ENCODE assay signal across 15 mouse cellular contexts in the genomic region with DNA sequence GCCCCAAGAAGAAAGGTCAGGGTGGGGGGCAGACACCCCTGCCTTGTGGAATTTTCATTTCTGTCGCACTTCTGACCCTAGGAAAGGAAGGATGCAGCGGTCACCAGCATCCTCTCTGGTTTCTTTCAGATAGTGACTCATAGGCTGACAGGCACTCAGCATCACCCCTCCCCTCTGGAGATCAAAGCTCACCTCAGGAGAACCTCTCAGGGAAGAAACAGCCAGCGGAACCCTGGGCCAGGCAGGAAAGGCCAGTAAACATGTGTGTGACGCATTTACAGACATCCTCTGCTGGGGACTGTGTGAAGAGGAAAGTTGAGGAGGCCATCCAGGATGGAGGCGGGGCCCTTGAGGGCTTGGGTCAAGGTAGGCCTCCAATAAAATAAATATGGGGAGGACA. TPM values are rescaled to one million over a fixed set of nuclear protein-coding genes. Genes with fewer than 3 reads are reported as not detected.
DNase-seq lines count a peak whose midpoint lies in the region; ATAC-seq lines count a peak whose summit lies in the region.
"Had no signal": no experiment of that assay in that cellular context is flagged by ENCODE, and none has a peak within 500 bp of the region (broad histone marks: within the 10 kb centered on the region; RNA-seq: fewer than 3 reads in every experiment).

No protein-coding gene starts in this region.

- peak; percentile 74 for ATAC-seq in lung, embryonic 16.5 days (ENCODE audit: low read depth)
- ATAC-seq in forebrain, embryonic 13.5 days = no peak

- DNase-seq in adrenal gland, adult 2 months = peak; percentile 65
- DNase-seq in adrenal gland, postnatal 4 days (ENCODE audit: low spot score in 2 of 2) = no peak
- DNase-seq in 416B (ENCODE audit: low read depth) = peak; percentile 97
- DNase-seq in kidney, adult 8-10 months = peak; percentile 59 to 76
- DNase-seq in left cerebral cortex, adult 8-10 months (ENCODE audit: low spot score in 2 of 2) = no peak
- DNase-seq in left cerebral cortex, postnatal 36 days (ENCODE audit: low spot score in 2 of 2) = no peak
- DNase-seq: cerebellum, postnatal 36 days had no signal

- H3K4me1 ChIP-seq in lung, embryonic 16.5 days (replicated peaks; ENCODE audit: control insufficient read depth, insufficient read depth, low read length) = no peaks in the 10 kb centered on the region
- H3K4me1 ChIP-seq in forebrain, embryonic 13.5 days = no peaks in the 10 kb centered on the region
- H3K4me1 ChIP-seq: embryonic facial prominence, embryonic 15.5 days; hindbrain, embryonic 15.5 days; limb, embryonic 12.5 days had no signal

- 16% methylated on average over 5 of the region's 5 CpGs for WGBS in lung, embryonic 16.5 days
- WGBS in forebrain, embryonic 13.5 days = 71% methylated on average over 5 of the region's 5 CpGs

- no peaks in the 10 kb centered on the region for H3K27me3 ChIP-seq in lung, embryonic 16.5 days (ENCODE audit: control insufficient read depth, insufficient read depth, low read depth, low read length)
- H3K27me3 ChIP-seq in forebrain, embryonic 13.5 days = 0 out of 2 replicates have a peak, but pooled peaks cover under 1% of the 10 kb centered on the region
- H3K27me3 ChIP-seq: hindbrain, embryonic 15.5 days; limb, embryonic 12.5 days had no signal

- no peak overlapping the region for H3K27ac ChIP-seq in lung, embryonic 16.5 days (ENCODE audit: low read length)
- no peak overlapping the region for H3K27ac ChIP-seq in forebrain, embryonic 13.5 days
- H3K27ac ChIP-seq: embryonic facial prominence, embryonic 15.5 days; hindbrain, embryonic 15.5 days; limb, embryonic 12.5 days had no signal

- H3K36me3 ChIP-seq in lung, embryonic 16.5 days (ENCODE audit: control insufficient read depth, insufficient read depth, low read length) = no peaks in the 10 kb centered on the region
- H3K36me3 ChIP-seq in forebrain, embryonic 13.5 days (ENCODE audit: poor library complexity, severe bottlenecking) = no peaks in the 10 kb centered on the region
- H3K36me3 ChIP-seq: embryonic facial prominence, embryonic 15.5 days; G1E; hindbrain, embryonic 15.5 days; limb, embryonic 12.5 days had no signal

- H3K9me3 ChIP-seq in lung, embryonic 16.5 days (ENCODE audit: control insufficient read depth, low read length) = no peaks in the 10 kb centered on the region
- H3K9me3 ChIP-seq in forebrain, embryonic 13.5 days (replicated peaks) = no peaks in the 10 kb centered on the region
- H3K9me3 ChIP-seq: embryonic facial prominence, embryonic 15.5 days; G1E; hindbrain, embryonic 15.5 days; limb, embryonic 12.5 days had no signal

- intact Hi-C loops in left cerebral cortex, postnatal 36 days (cut with DNase I) = no loop called here

- no peak overlapping the region for H3K9ac ChIP-seq in lung, embryonic 16.5 days (ENCODE audit: low read length)
- H3K9ac ChIP-seq in forebrain, embryonic 13.5 days = no peak overlapping the region
- H3K9ac ChIP-seq: embryonic facial prominence, embryonic 15.5 days; hindbrain, embryonic 15.5 days; limb, embryonic 12.5 days had no signal

- no peak overlapping the region for H3K4me2 ChIP-seq in lung, embryonic 16.5 days (ENCODE audit: low read depth, low read length)
- H3K4me2 ChIP-seq in forebrain, embryonic 13.5 days = no peak overlapping the region
- H3K4me2 ChIP-seq: embryonic facial prominence, embryonic 15.5 days; hindbrain, embryonic 15.5 days; limb, embryonic 12.5 days had no signal

- no peak overlapping the region for H3K4me3 ChIP-seq in lung, embryonic 16.5 days (ENCODE audit: low read length)
- no peak overlapping the region for H3K4me3 ChIP-seq in forebrain, embryonic 13.5 days
- H3K4me3 ChIP-seq: embryonic facial prominence, embryonic 15.5 days; hindbrain, embryonic 15.5 days; limb, embryonic 12.5 days; megakaryocyte, embryonic 14.5 days; myocyte had no signal

RNA-seq across cellular contexts. Expression of a gene that starts 40.3 kb away (rescaled TPM):
- 1 to 10 TPM; 6.2 to 7.0 TPM for total RNA-seq in adrenal gland, adult 2 months (2021)
- polyA plus RNA-seq in adrenal gland, adult 2 months (2012; rRNA removed) = 8.5 and 9.8 TPM in 2 replicates
- 1 to 10 TPM; 6.9 to 7.4 TPM for total RNA-seq in adrenal gland, postnatal 4 days (2021)
- 12.4 and 13.1 TPM in 2 replicates for polyA plus RNA-seq in lung, embryonic 16.5 days (2015; fragmentation: Nextera tagmentation; extraction: Ambion mirVana)
- polyA plus RNA-seq in forebrain, embryonic 13.5 days (2015; fragmentation: Nextera tagmentation; extraction: Ambion mirVana) = 13.6 and 14.0 TPM in 2 replicates
- total RNA-seq in left cerebral cortex, adult 8-10 months (2022) = 1 to 10 TPM; 3.3 to 4.4 (median 4.0) TPM
- 1 to 10 TPM; 4.5 to 5.2 TPM for total RNA-seq in left cerebral cortex, postnatal 36 days (2021)

Comparison
In these comparisons a context has a peak if more than half of its experiments do, and no peak if none do; other contexts are left out.
1. DNase-seq: peak in adrenal gland, adult 2 months (single experiment), 416B (single experiment) and kidney, adult 8-10 months (2 of 2); none in adrenal gland, postnatal 4 days (0 of 2), left cerebral cortex, adult 8-10 months (0 of 2) and left cerebral cortex, postnatal 36 days (0 of 2).